Mouse (Mus musculus): ENCODE data around the gene Tex19.1.

The Tex19.1 gene

DNA sequence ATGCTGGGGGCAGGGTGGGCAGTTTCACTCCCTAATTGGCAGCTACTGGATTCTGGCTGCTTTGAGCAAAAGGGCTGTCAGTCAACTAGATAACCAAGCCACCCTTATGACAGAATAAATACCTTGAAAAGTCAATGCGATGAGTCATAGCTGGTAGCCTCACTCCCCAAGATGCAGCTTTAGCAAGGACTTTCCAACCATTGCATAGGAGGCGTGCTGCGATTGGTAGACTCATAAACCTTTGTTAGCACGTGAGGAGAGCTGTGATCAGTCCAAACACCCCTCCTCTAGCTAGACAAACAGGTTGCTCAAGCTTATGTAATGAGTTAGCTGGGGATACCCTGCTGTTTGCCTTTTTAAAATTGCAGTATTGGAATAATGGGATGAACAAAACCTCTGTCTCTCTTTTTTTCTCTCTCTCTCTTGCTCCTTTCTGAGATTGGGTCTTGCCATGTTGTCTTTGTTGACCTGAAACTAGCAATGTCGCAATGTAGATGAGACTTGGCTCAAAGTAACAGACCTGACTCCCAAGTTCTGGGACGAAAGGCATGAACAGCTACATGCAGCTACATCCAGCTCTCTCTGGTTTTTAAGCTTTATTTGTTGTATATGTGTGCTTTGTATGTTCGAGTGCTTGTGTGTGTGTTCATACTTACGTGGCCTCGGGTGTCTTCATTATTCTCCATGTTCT, 2.5 kb upstream of the Tex19.1 start:
- DNase-seq (ENCODE audit: inconsistent ontology term), result no peak

DNA sequence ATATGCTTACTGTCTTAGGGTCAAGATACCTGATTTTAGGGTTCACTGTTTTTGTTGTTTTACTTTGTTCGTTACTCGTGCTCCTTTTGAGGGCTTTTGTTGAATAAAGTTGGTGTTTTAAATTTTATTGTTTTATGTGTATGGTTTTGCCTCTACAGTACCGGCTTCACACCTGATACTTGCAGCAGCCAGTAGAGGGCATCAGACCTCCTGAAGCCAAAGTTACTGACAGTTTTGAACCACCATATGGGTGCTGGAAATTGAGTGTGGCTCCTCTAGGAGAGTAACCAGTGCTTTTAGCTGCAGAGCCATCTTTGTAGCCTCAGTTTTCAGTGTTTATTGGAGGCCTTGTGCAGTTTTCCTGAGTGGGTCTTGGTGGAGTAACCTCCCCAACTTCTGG, 2.2 kb downstream of the Tex19.1 start:
- DNase-seq (ENCODE audit: inconsistent ontology term), result no peak

DNA sequence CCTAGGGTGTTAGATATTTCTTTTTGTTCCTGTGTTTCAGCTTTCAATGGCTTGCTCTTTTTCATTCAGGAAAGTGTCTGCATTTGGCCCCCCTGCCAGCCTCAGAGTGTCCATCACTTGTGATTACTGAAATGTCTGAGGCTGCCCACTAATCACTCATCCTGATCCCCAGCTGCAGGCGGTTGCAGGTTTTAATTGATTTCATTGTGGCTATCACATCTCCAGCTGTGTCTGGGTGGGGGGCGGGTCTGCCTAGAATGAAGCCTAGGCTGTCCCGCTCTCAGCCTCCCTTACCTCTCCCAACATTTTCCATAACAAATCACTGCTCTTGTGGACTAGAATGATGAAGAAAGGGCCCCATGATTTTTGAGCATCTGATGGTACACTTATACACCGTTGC, 8.3 kb downstream of the Tex19.1 start:
- DNase-seq (ENCODE audit: inconsistent ontology term), result no peak

DNA sequence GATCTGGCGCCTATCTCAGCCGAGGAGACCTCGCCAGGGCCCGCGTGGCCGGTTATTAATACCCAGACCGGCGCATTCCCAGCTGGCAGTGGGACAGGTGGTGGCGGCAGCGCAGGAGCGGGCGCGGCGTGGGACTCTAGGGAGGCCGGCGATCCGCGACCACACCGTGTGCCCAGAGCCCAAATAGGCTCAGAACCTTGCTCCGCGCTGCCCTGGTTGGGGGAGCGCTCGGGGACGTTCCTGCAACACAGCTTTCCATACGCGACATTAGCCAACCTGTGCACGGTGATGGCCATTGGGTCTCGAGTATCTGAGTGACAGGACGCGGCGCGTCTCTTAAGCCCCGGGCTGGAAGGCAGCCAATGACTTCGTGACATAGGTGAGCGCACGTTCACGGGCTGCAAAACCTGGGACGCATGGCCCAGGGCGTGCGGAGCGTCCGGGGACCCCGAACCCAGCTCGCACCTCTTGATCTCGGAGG, 10.5 kb downstream of the Tex19.1 start:
- DNase-seq (ENCODE audit: inconsistent ontology term), result peak; percentile 43

DNA sequence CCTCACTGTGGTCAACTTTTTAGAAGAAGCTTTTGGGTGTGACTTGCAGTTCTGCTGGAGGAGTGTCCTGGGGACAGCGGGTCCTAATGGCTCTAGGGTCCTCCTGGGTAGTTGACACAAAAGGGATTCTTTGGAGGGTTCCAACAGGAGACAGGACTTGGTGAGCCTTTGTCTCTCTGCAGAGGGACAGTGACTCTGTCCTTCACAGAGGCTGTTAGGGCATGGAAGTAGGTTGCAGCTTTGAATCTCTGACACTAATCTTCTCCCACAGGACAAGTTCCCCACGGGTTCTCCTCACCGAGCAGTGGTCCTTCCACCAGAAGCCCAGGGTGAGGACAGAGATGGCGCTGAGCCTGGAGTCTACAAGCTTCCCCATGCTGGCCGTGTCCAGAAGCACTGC, 14.0 kb downstream of the Tex19.1 start, which contains the start of gene Uts2r:
Gene Uts2r (plus strand): TSS at position 301 of the 400 bp plus-strand sequence.
- no peak for DNase-seq (ENCODE audit: inconsistent ontology term)

DNA sequence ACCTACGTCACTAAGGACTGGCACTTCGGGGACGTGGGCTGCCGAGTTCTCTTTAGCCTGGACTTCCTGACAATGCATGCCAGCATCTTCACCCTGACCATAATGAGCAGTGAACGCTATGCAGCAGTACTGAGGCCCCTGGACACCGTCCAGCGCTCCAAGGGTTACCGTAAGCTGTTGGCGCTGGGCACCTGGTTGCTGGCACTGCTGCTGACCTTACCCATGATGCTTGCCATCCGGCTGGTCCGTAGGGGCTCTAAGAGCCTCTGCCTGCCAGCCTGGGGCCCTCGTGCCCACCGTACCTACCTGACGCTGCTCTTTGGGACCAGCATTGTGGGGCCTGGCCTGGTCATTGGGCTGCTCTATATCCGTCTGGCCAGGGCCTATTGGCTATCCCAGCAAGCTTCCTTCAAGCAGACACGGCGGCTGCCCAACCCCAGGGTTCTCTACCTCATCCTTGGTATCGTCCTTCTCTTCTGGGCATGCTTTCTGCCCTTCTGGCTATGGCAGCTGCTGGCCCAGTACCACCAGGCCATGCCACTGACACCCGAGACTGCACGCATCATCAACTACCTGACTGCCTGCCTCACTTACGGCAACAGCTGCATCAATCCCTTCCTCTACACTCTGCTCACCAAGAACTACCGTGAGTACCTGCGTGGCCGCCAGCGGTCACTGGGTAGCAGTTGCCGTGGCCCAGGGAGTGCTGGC, 14.8 kb downstream of the Tex19.1 start:
- DNase-seq (ENCODE audit: inconsistent ontology term), result no peak

DNA sequence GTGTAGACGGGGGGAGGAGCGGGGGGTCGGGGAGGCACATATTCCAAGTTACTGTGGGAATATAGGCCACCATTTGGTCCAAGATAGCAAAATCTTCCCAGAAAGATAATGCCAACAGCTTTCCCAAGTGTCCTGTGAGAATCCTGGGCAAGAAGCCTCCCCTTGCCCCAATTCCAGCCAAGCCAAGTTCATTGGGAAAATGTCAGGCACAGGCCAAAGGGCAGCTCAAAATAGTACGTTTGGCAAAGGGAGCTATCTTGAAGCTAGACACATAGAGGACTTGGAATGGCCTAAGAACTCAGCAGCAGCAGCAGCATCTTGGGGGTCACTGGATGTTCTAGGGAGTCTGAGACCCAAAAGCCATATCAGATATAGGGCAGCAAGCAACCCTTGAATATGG, 17.8 kb downstream of the Tex19.1 start:
- no peak for DNase-seq (ENCODE audit: inconsistent ontology term)

DNA sequence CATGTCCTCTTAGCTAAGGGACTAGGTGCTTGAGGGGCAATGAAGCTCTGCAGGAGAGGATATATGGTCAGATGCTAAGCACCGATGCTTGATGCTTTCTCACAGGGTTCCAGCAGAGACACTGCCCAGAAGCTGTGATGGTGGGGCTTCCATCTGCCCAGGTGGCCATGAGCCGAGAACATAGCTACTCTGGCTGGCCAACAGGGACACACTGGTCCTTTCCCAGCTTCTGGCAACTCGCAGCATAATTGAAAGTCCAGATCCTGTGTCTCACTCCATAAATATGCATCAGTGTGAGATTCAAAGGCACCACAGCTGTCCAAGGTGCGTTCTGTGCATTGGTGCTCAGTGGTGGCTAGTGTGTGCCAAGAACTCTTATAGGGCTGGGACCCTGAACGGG, 27.3 kb downstream of the Tex19.1 start:
- DNase-seq (ENCODE audit: inconsistent ontology term), result no peak

DNA sequence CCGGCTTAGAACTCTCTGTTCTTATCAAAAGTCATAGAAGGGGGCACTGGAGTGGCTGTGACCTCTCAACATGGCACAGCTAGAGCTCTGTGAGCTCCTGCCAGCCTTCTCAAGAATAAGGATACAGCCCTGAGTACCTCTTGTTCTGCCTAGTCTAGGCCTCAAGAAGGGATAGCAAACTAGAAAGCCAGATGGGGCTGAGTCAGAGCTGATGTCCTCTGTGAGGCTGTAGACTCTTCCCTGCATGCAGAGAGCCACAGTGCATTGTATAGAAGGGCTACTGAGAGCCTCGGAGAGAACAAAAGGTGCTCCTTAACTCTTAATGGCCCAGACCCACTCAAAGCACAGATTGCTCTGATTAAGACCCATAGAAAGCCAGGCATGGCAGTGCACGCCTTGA, 28.3 kb downstream of the Tex19.1 start:
- DNase-seq (ENCODE audit: inconsistent ontology term), result no peak

DNA sequence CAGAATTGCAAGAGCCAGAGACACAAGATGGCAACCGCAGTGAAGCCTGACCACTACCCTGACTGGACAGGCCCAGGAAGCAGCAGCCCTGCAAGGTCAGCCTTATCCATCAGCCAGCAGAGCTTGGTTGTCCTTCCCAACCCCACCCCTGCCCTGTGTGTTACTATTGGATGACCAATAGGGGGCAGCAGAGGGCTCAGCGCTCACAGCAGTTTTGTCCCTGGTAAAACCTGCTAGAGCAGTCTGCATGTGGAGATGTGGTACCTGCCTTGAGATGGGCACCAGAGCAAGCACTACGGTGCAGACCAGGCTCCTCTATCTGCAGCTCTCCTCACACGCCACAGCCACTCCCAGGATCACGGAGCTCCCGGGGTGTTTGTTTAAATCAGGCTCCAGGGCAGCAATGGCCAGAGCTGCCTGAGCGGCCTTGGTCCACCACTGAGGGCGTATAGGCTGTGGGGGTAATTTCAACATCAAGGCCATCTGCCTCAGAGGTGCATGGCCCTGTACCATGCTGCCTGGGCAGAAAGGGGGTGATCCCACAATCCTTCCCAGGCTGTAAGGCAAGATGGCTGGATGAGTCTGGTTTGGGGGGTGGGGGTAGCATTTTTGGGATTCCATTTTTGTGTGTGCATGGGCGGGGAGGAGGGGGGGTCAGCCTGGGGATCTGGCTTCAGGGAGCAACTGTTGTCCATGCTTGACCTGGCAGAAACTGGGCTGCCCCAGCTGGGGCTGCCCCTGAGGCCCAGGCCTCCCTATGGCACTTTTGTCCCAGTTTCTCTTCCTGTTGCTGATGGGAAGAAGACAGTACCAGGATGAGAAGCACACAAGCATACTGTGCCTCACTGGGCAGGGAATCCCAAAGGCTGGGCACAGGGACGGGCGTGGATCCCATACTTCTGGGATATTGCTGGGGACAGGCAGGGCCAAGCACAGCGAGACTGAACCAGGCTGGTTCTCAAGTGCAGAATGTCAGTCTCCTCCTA, 30.6 kb downstream of the Tex19.1 start:
- peak; percentile 81 for DNase-seq (ENCODE audit: inconsistent ontology term)

DNA sequence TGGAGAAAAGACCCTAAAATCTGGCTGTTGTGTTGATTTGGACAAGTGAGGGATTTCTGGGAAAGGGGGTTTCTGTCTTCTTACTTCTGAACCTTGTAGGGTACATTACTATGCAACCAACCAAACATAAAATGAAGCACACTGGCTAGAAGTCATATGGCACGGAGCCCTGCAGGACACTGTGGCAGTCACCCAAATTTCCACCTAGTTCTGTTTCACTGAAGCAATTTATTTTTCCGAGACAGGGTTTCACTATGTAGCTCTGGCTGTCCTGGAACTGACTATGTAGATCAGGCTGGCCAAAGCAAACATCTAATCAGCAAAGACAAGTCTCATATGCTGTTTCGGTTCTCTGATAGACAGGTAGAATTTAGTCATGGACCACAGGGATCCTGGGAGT, 43.7 kb downstream of the Tex19.1 start:
- no peak for DNase-seq (ENCODE audit: inconsistent ontology term)

DNA sequence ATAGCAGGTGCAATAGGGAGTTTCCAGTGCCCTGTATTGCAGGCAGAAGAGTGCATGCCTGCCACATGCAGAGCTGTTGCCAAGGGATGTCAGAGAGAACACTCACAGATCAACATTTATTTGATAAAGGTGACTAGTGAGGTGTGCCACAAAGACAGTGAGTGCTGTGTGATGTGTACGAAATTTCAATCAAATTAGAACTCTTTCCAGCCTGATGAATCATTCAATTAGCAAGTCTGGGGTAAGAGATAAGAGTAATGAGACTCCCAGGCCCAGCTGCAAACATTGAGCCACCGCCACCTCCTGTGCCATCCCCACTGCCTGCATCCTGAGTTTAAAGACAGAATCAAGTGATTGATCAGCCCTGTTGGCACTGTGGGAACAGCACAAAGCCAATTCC, 46.8 kb downstream of the Tex19.1 start:
- DNase-seq (ENCODE audit: inconsistent ontology term), result no peak

DNA sequence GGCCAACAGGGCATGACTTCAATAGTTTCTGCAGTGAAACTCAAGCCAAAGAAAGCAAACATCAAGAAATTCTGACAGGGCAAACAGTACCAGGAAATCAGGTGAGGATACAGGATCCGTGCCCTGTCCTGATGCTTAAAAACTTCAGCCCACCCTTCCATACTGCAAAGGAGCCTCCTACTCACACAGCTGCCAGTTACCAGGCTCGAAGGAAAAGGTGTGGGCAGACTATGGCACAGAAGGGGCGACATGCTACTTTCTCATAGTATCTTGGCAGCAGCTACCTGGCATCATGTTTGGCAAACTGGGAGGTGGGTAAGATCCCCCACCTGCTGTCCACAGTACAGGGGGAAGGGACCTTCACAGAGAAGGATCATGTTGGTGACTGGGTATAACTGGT, 47.5 kb downstream of the Tex19.1 start:
- no peak for DNase-seq (ENCODE audit: inconsistent ontology term)
